Mouse (Mus musculus) embryonic facial prominence, embryonic 15.5 days (tissue): ENCODE measurements at regions not wholly inside any gene's neighbourhood (a gene's known extent, or its start where the extent isn't known, plus 50 kb on each side); places are given as distances from the start of the nearest gene placed in this dataset.

Experiments
- ATAC-seq: fragments of 200-750 bp; cut with Nextera tagmentation; 2 replicates; pipeline ENCODE4 v1.8.0; 2017; ENCODE audit warnings: low read depth, moderate TSS enrichment; ENCODE audit not compliant: insufficient number of reproducible peaks, low FRiP score, low TSS enrichment
- H3K27ac ChIP-seq: fragments of 300-500 bp; sonication (generic); replicated peaks from 2 replicates; pipeline ENCODE4 v1.5.1; 2015; ENCODE audit warnings: mild to moderate bottlenecking, inconsistent platforms
- H3K27me3 ChIP-seq: fragments of 300-500 bp; sonication (generic); 2 replicates; pipeline ENCODE4 v1.6.1; 2015; ENCODE audit warnings: inconsistent platforms
- H3K36me3 ChIP-seq: fragments of 300-500 bp; sonication (generic); 2 replicates; pipeline ENCODE4 v1.6.1; 2015; ENCODE audit warnings: mild to moderate bottlenecking, inconsistent platforms
- H3K4me1 ChIP-seq: fragments of 300-500 bp; sonication (generic); 2 replicates; pipeline ENCODE4 v1.6.1; 2015; ENCODE audit warnings: inconsistent platforms
- H3K4me2 ChIP-seq: fragments of 300-500 bp; sonication (generic); replicated peaks from 2 replicates; pipeline ENCODE4 v1.6.1; 2015; ENCODE audit warnings: mild to moderate bottlenecking, inconsistent platforms
- H3K4me3 ChIP-seq: fragments of 300-500 bp; sonication (generic); replicated peaks from 2 replicates; pipeline ENCODE4 v1.5.1; 2015; ENCODE audit warnings: mild to moderate bottlenecking, inconsistent platforms
- H3K9ac ChIP-seq: fragments of 300-500 bp; sonication (generic); 2 replicates; pipeline ENCODE4 v1.6.1; 2015; ENCODE audit warnings: inconsistent platforms
- H3K9me3 ChIP-seq: fragments of 300-500 bp; sonication (generic); replicated peaks from 2 replicates; pipeline ENCODE4 v1.6.1; 2016; ENCODE audit warnings: inconsistent platforms
- WGBS: fragments of 180-500 bp; shearing (Covaris S2); methylation state at CpG from one replicate; pipeline ENCODE4 v1.1.7; 2015; 5-methylcytosine and 5-hydroxymethylcytosine counted together

DNA sequence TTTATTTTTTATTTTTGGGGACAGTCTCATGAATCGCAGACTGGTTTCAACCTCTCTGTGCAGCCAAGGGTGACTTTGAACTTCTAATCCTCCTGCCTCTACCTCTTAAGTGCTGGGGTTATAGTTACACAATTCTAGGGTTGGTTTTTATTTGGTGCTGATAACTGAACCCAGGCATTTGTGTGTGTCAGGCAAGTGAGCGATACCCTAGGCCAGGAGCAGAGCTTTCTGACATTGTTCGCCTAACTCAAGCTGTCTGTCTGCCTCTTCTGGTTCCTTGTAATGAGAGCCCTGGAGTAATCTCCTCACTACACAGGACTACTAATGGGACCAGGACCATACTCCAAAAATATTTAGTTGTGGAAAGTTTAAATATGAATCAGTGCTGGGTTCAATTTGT, 281.1 kb downstream of the Maf start:
- no peaks in the 10 kb centered on the region for H3K36me3 ChIP-seq
- H3K4me1 ChIP-seq: peaks cover 22% of the 10 kb centered on the region
- no peak overlapping the region for H3K4me2 ChIP-seq
- no peaks in the 10 kb centered on the region for H3K9me3 ChIP-seq
- no peaks in the 10 kb centered on the region for H3K27me3 ChIP-seq
- H3K27ac ChIP-seq: no peak overlapping the region
- no peak overlapping the region for H3K4me3 ChIP-seq
- no peak for ATAC-seq
- H3K9ac ChIP-seq: no peak overlapping the region
- WGBS: 82% methylated on average over 3 of the region's 3 CpGs

DNA sequence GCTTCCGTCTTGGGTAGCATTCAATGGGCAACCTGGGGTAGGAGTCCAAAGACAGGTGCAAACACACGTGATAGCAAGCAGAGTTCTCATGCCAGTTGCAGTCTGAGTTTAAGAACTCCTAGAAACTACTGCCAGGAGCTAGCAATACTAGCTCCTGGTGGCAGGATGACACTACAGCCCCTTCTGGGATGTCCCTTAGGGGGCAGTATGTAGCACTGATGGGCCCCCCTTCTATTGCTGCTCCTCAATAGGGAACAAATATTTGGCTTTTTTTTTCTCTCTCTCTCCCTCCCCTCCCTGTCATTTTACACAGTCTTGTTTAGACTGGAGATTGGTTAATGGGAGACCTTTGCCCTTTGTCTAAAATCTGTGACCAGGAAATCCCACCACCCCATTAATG, 282.2 kb downstream of the Maf start:
- Histone ChIP-seq H3K4me1 (peaks cover 16% of the 10 kb centered on the region), H3K27me3 (no peaks in the 10 kb centered on the region), H3K9me3 (no peaks in the 10 kb centered on the region), H3K36me3 (no peaks in the 10 kb centered on the region), H3K9ac (no peak overlapping the region), H3K27ac (no peak overlapping the region), H3K4me2 (no peak overlapping the region), H3K4me3 (no peak overlapping the region)
- ATAC-seq: no peak
- 50% methylated on average over 2 of the region's 2 CpGs for WGBS

DNA sequence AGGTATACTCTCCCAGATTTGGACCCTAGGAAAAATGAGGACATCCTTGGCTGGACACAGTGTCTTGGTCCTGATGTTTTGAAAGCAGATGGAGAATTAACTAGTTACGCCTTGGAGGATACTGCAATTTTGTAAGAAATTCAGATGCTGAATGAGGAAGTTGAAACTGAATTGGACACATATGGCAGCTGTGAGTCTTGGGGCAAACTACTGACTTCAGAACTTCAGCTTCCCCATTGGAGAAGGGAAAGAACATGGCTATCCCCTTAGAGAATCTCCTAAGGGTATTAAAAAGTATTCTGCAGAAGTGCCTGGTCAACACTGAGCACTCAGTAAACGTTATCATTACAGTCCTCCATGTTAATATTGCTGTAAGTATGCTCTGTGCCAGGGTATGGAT, 283.9 kb downstream of the Maf start:
- Histone ChIP-seq H3K36me3 (no peaks in the 10 kb centered on the region), H3K27me3 (no peaks in the 10 kb centered on the region), H3K4me1 (peaks cover 8% of the 10 kb centered on the region), H3K9me3 (no peaks in the 10 kb centered on the region), H3K27ac (no peak overlapping the region), H3K9ac (no peak overlapping the region), H3K4me2 (no peak overlapping the region), H3K4me3 (no peak overlapping the region)
- ATAC-seq: no peak
- 71% methylated on average over 2 of the region's 2 CpGs for WGBS

DNA sequence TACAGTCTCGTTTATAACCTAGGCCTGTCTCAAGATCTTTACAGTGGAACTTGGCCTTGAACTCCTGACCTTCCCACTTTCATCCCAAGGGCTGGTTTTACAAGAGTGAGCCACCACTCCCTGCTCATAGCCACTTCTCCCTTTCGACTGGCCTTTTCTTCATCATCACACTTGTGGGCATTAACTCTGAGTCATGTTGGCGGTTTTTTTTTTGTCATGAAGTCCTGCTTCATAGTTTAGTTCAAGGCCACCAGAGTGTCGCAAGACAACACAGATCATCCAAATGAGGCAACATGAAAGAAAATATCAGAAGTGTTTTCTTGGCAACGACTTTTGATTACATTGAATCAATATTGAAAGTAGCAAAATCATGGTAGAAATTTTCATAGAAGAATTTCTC, 284.5 kb downstream of the Maf start:
- H3K4me1 ChIP-seq: peaks cover 2% of the 10 kb centered on the region
- H3K36me3 ChIP-seq: no peaks in the 10 kb centered on the region
- ATAC-seq: no peak
- H3K27ac ChIP-seq: no peak overlapping the region
- H3K4me3 ChIP-seq: no peak overlapping the region
- no peaks in the 10 kb centered on the region for H3K9me3 ChIP-seq
- no peak overlapping the region for H3K9ac ChIP-seq
- H3K4me2 ChIP-seq: no peak overlapping the region
- no peaks in the 10 kb centered on the region for H3K27me3 ChIP-seq
- 88% methylated on average over 5 of the region's 5 CpGs for WGBS

DNA sequence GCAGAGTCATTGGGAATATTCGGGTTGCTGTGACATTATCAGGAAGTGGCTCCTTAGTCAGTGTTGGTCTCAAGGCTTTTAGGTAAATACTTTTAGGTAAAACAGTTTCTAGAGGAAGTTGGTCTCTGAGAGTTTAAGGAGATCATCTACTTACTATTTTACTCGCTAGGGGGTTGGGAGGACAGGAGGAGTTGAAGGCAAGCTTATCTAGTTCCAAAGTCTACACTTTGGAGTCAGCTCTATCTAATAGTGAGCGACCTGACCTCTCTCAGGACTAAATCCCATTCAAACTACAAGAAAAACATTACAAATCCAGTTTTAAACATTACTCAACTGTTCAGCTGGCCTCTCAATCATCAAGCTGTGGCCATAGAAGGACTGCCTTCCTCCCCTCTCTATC, 287.1 kb downstream of the Maf start:
- H3K4me3 ChIP-seq: no peak overlapping the region
- no peak overlapping the region for H3K9ac ChIP-seq
- no peaks in the 10 kb centered on the region for H3K27me3 ChIP-seq
- no peak for ATAC-seq
- H3K4me2 ChIP-seq: no peak overlapping the region
- H3K4me1 ChIP-seq: no peaks in the 10 kb centered on the region
- H3K27ac ChIP-seq: no peak overlapping the region
- H3K9me3 ChIP-seq: no peaks in the 10 kb centered on the region
- WGBS: 77% methylated on average over 3 of the region's 3 CpGs
- H3K36me3 ChIP-seq: no peaks in the 10 kb centered on the region

DNA sequence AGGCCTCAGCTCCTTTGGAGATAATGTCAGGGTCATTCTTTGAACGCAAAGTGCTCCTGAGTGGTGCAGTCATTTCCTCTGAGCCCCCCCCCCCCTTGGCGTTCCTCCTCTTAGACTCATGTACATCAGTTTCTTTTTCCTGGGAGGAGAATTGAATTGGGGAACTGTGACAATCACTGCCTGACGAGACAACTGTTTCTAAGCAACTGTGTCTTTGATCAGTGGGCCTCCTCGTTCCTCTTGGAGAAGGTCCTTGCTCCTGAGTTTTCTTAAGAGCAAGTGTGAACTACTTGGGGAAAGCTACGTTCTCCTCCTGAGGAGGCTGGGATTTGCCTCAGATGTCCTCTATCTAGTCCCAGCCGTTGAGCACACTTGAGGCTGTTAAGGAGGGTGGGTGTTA, 287.5 kb downstream of the Maf start:
- no peak overlapping the region for H3K9ac ChIP-seq
- H3K4me2 ChIP-seq: no peak overlapping the region
- H3K9me3 ChIP-seq: no peaks in the 10 kb centered on the region
- no peaks in the 10 kb centered on the region for H3K27me3 ChIP-seq
- WGBS: 67% methylated on average over 6 of the region's 6 CpGs
- no peaks in the 10 kb centered on the region for H3K4me1 ChIP-seq
- no peaks in the 10 kb centered on the region for H3K36me3 ChIP-seq
- no peak overlapping the region for H3K4me3 ChIP-seq
- no peak for ATAC-seq
- H3K27ac ChIP-seq: no peak overlapping the region

DNA sequence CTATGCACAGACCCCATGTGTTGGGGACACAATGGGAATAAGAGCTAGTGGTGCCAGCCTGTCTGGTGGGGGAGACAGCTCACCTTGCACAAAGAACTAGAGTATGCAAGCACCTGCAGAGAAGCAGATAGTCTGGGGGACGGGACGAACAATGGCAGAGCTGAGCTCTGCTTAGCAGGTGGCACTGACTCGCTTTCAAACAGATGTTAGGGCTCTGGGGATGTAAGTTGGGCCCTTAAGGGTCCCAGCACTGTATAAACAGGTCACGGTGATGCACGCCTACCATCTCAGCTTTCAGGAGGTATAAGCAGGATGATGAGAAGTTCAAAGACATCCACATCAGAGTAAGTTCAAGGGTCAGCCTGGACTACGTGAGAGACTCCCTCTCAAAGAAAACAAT, 289.5 kb downstream of the Maf start:
- no peak for ATAC-seq
- WGBS: 49% methylated on average over 6 of the region's 6 CpGs
- Histone ChIP-seq H3K4me3 (no peak overlapping the region), H3K9me3 (no peaks in the 10 kb centered on the region), H3K27me3 (no peaks in the 10 kb centered on the region), H3K9ac (no peak overlapping the region), H3K36me3 (no peaks in the 10 kb centered on the region), H3K4me1 (peaks cover 6% of the 10 kb centered on the region; the same call in 1 of the 2 replicates), H3K27ac (no peak overlapping the region), H3K4me2 (no peak overlapping the region)

DNA sequence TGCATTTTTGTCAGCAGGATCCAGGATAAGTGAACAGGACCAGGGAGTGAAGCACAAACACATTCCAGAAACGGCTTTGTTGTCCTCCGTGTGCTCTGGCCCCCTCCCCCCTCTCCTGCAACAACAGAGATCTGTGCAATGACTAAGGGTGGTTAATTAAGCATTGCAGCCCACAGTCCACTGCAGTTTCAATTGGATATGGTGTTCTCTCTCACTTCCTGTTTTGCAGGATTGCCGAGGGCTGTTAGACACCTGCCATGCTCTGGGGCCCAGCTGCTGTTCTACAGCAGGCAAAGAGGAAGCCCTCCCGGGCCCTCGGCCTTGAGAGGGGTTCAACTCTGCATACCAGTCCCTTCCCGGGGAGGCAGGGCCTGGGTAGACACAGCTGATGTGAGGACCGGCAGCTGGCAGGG, 293.5 kb downstream of the Maf start:
- peak; percentile 47; the same call in 1 of the 2 replicates for ATAC-seq
- Histone ChIP-seq H3K4me3 (no peak overlapping the region), H3K27ac (no peak overlapping the region), H3K4me1 (peaks cover 6% of the 10 kb centered on the region; the same call in 1 of the 2 replicates), H3K9me3 (no peaks in the 10 kb centered on the region), H3K36me3 (no peaks in the 10 kb centered on the region), H3K4me2 (no peak overlapping the region), H3K27me3 (no peaks in the 10 kb centered on the region), H3K9ac (no peak overlapping the region)
- 6% methylated on average over 7 of the region's 7 CpGs for WGBS

DNA sequence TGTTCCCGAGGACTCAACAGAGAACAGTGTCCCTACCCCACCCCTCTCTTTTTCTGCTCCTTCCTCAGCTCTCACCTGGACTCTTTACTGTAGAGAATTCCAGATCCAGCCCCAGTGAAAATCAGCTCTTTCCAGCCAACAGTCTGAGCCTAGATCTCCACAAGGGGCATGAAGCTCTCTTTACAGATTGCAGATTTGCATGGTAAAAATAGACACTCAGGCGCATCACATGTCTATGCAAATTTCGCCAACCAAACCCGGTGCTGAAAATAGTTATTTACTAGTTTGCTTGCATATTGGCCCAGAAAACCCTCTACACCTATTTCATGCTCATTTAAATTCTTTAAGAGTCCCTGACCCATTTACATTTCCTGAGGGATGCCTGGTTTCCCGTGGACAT, 295.8 kb downstream of the Maf start:
- 74% methylated on average over 5 of the region's 5 CpGs for WGBS

DNA sequence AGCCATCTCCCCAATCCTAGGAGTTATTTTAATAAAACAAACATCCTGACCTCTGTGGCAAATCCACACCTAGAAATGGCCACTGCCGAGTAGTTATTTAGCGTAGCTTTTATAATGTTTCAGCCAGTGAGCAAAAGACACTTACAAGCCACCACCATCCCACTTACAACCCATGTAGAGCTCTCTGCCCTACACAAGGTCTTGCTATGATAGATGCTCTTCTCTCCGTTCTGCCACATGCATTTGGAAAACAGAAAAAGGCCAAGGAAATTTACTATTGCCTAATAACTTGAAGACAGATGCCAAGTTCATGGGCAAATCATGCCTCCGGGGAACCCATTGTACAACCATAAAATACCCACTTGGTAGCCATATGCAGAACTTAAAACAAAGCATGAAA, 296.5 kb downstream of the Maf start:
- 84% methylated on average over 4 of the region's 4 CpGs for WGBS
- no peaks in the 10 kb centered on the region for H3K27me3 ChIP-seq
- no peak overlapping the region for H3K9ac ChIP-seq
- H3K4me1 ChIP-seq: peaks cover 6% of the 10 kb centered on the region; the same call in 1 of the 2 replicates
- H3K4me2 ChIP-seq: no peak overlapping the region
- ATAC-seq: no peak
- no peak overlapping the region for H3K27ac ChIP-seq
- no peaks in the 10 kb centered on the region for H3K36me3 ChIP-seq
- no peak overlapping the region for H3K4me3 ChIP-seq
- H3K9me3 ChIP-seq: no peaks in the 10 kb centered on the region

More for the DNA sequence above, 295.8 kb downstream of the Maf start:
- Histone ChIP-seq H3K36me3 (no peaks in the 10 kb centered on the region), H3K4me2 (no peak overlapping the region), H3K4me3 (no peak overlapping the region), H3K4me1 (peaks cover 6% of the 10 kb centered on the region; the same call in 1 of the 2 replicates), H3K9ac (no peak overlapping the region), H3K27ac (no peak overlapping the region), H3K27me3 (no peaks in the 10 kb centered on the region), H3K9me3 (no peaks in the 10 kb centered on the region)
- ATAC-seq: no peak

DNA sequence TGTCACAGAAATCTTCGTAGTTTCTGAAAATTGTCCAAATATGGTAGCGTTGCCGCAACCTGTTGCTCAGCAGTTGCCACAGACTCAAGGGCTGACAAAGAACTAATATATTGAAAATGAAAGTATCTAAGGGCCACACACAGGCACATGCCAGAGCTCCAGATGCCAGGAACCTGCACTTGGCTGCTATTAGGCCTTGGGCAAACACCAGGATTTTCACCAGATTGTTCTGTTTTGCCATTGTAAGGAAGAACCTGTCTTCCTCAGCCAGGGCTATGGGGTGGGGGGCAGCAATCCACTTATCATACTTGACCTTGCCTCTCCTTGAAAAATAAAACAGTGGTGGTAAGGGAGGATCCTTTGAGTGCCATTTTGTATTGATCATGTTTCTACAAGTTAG, 297.4 kb downstream of the Maf start:
- H3K27me3 ChIP-seq: no peaks in the 10 kb centered on the region
- H3K9me3 ChIP-seq: no peaks in the 10 kb centered on the region
- H3K36me3 ChIP-seq: no peaks in the 10 kb centered on the region
- H3K4me1 ChIP-seq: peaks cover 6% of the 10 kb centered on the region; the same call in 1 of the 2 replicates
- no peak overlapping the region for H3K4me2 ChIP-seq
- H3K4me3 ChIP-seq: no peak overlapping the region
- no peak for ATAC-seq
- H3K27ac ChIP-seq: no peak overlapping the region
- H3K9ac ChIP-seq: no peak overlapping the region
- 95% methylated on average over 3 of the region's 3 CpGs for WGBS

DNA sequence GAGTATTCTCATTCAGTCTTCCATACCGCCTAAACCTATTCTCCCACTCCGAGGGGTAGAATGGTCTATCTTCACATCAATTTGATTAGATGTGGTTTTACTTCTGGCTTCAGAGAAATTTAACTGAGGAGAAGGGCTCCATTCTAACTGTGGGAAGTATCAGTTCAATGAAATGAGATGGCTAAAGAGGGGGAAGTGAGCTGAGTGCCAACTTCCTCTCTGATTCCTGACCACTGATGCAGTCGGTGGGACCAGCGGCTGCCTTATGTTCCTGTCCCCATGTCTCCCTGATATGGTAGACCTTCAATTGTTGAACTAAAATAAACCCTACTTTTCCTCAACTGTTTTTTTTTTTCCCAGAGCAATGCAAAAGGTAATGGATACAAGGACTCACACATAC, 300.1 kb downstream of the Maf start:
- ATAC-seq: no peak
- no peaks in the 10 kb centered on the region for H3K4me1 ChIP-seq
- H3K4me2 ChIP-seq: no peak overlapping the region
- no peaks in the 10 kb centered on the region for H3K9me3 ChIP-seq
- 90% methylated on average over 4 of the region's 4 CpGs for WGBS
- H3K9ac ChIP-seq: no peak overlapping the region
- no peaks in the 10 kb centered on the region for H3K36me3 ChIP-seq
- no peaks in the 10 kb centered on the region for H3K27me3 ChIP-seq
- no peak overlapping the region for H3K4me3 ChIP-seq
- no peak overlapping the region for H3K27ac ChIP-seq
